Mouse (Mus musculus): ENCODE results near the gene Gm20422. TPM values are rescaled to one million over a fixed set of nuclear protein-coding genes. Genes with fewer than 3 reads are reported as not detected.

The Gm20422 gene
- total and polyA plus RNA-seq, 3 experiments = 0.47 to 2.1 TPM; not detected in 1

- no peaks in the 10 kb centered on the region for H3K36me3 ChIP-seq (ENCODE audit: control insufficient read depth, insufficient read depth, low read length)
- no peak for DNase-seq
- no peak overlapping the region for H3K27ac ChIP-seq
- H3K4me1 ChIP-seq (ENCODE audit: control insufficient read depth, insufficient read depth, low read length) = peaks cover 3% of the 10 kb centered on the region
- no peaks in the 10 kb centered on the region for H3K79me2 ChIP-seq (replicated peaks; ENCODE audit: control insufficient read depth, insufficient read depth, low read length)
- H3K27me3 ChIP-seq (ENCODE audit: control insufficient read depth, insufficient read depth, low read length) = no peaks in the 10 kb centered on the region
- H3K9ac ChIP-seq (ENCODE audit: low read depth, low read length) = no peak overlapping the region
- intact Hi-C loops (cut with DNase I) = no loop called here
- TF ChIP-seq POLR2A (IDR thresholded peaks at IDR 0.05; ENCODE audit: insufficient read depth, low read depth, low read length) (no peak), EP300 (IDR thresholded peaks at IDR 0.05; ENCODE audit: insufficient read depth, low read depth, low read length) (no peak), CTCF (IDR thresholded peaks at IDR 0.05) (no peak)
- WGBS = 82% methylated on average over 2 of the region's 2 CpGs
- H3K4me3 ChIP-seq = no peak overlapping the region
Observed at GRCm38 (mm10) chr8:69752437-69752836, 22.2 kb downstream of the Gm20422 start.

- H3K79me2 ChIP-seq (replicated peaks; ENCODE audit: control insufficient read depth, insufficient read depth, low read length) = no peaks in the 10 kb centered on the region
Observed at GRCm38 (mm10) chr8:69749544-69750454, 24.9 kb downstream of the Gm20422 start, which contains the start of gene Zfp963. Zfp963 (minus strand) TSS chr8:69749970.

DNA sequence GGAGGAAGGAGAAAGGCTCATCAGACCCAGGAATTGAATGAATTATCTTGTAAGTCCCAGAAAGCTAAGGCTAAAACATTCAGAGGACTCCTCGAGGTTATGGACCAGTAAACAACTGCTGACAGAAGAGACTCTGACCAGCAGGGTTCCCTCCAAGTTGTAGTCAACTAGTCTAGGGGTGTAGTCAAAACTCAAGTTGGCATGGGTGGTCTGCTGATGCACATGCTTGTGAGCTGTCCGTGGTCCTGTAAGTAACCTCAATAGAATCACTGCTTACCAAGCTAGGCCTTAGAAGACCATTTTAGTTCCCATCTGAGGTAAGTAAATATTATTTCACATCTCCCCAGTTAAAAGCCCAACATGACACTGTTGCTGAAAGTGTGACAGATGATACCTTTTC is 33.5 kb downstream of the Gm20422 start:
- intact Hi-C loops (cut with DNase I) = no loop called here

More at GRCm38 (mm10) chr8:69749544-69750454, 24.9 kb downstream of the Gm20422 start, which contains the start of gene Zfp963:
- H3K36me3 ChIP-seq (ENCODE audit: control insufficient read depth, insufficient read depth, low read length) = no peaks in the 10 kb centered on the region
- peaks cover 3% of the 10 kb centered on the region for H3K4me1 ChIP-seq (ENCODE audit: control insufficient read depth, insufficient read depth, low read length)
- TF ChIP-seq CTCF (IDR thresholded peaks at IDR 0.05) (0 out of 2 replicates have a peak, but pooled peaks have one; percentile 2), POLR2A (IDR thresholded peaks at IDR 0.05; ENCODE audit: insufficient read depth, low read depth, low read length) (peak; percentile 99), EP300 (IDR thresholded peaks at IDR 0.05; ENCODE audit: insufficient read depth, low read depth, low read length) (peak; percentile 63; the same call in 1 of the 2 replicates)
- 3% methylated on average over 48 of the region's 48 CpGs for WGBS
- intact Hi-C loops (cut with DNase I) = loop anchor here (1.0 to 5.0 kb wide), 3 partner anchors 23 to 43 kb away; partner anchors contain the start of genes Atp13a1 and Zfp866
- peak within 1 kb of the TSS; percentile 92 for H3K9ac ChIP-seq (ENCODE audit: low read depth, low read length)
- H3K27ac ChIP-seq = peak within 1 kb of the TSS; percentile 99
- H3K4me3 ChIP-seq = peak within 1 kb of the TSS; percentile 88
- DNase-seq = peak; percentile 97 to 98
- H3K27me3 ChIP-seq (ENCODE audit: control insufficient read depth, insufficient read depth, low read length) = no peaks in the 10 kb centered on the region

DNA sequence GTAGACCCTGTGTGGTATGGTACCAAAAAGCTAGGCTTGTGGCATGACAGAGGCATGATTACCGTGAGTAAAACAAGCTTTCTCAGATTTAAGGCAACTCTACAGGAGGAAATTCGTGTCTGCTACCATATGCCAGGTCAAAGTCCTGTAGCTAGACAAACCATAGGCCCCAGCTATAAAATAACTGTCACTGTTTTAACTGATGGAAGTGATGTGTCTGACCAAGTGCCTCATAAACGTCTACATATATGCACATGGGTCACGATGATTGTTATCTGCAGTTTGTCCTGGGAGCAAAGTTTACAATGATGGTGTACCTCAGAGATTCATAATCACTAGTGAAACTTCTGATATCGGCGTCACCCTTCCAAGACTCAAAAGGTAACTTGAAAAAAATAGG is 33.9 kb downstream of the Gm20422 start:
- no peaks in the 10 kb centered on the region for H3K36me3 ChIP-seq (ENCODE audit: control insufficient read depth, insufficient read depth, low read length)
- TF ChIP-seq EP300 (IDR thresholded peaks at IDR 0.05; ENCODE audit: insufficient read depth, low read depth, low read length) = no peak
- no peak for TF ChIP-seq CTCF (IDR thresholded peaks at IDR 0.05)
- no peak for TF ChIP-seq POLR2A (IDR thresholded peaks at IDR 0.05; ENCODE audit: insufficient read depth, low read depth, low read length)
- no peak for DNase-seq
- H3K4me1 ChIP-seq (ENCODE audit: control insufficient read depth, insufficient read depth, low read length) = no peaks in the 10 kb centered on the region; the same call in 1 of the 2 replicates
- intact Hi-C loops (cut with DNase I) = no loop called here
- no peak overlapping the region for H3K9ac ChIP-seq (ENCODE audit: low read depth, low read length)
- H3K4me3 ChIP-seq = no peak overlapping the region
- no peak overlapping the region for H3K27ac ChIP-seq
- WGBS = 83% methylated on average over 6 of the region's 6 CpGs
- no peaks in the 10 kb centered on the region for H3K27me3 ChIP-seq (ENCODE audit: control insufficient read depth, insufficient read depth, low read length)
- no peaks in the 10 kb centered on the region for H3K79me2 ChIP-seq (replicated peaks; ENCODE audit: control insufficient read depth, insufficient read depth, low read length)

More for the DNA sequence above, 33.5 kb downstream of the Gm20422 start:
- 83% methylated on average over 2 of the region's 2 CpGs for WGBS
- Histone ChIP-seq H3K36me3 (ENCODE audit: control insufficient read depth, insufficient read depth, low read length) (no peaks in the 10 kb centered on the region), H3K9ac (ENCODE audit: low read depth, low read length) (no peak overlapping the region), H3K4me3 (no peak overlapping the region), H3K79me2 (replicated peaks; ENCODE audit: control insufficient read depth, insufficient read depth, low read length) (no peaks in the 10 kb centered on the region), H3K4me1 (ENCODE audit: control insufficient read depth, insufficient read depth, low read length) (no peaks in the 10 kb centered on the region; the same call in 1 of the 2 replicates), H3K27ac (no peak overlapping the region), H3K27me3 (ENCODE audit: control insufficient read depth, insufficient read depth, low read length) (no peaks in the 10 kb centered on the region)
- TF ChIP-seq CTCF (IDR thresholded peaks at IDR 0.05) (no peak), EP300 (IDR thresholded peaks at IDR 0.05; ENCODE audit: insufficient read depth, low read depth, low read length) (no peak), POLR2A (IDR thresholded peaks at IDR 0.05; ENCODE audit: insufficient read depth, low read depth, low read length) (no peak)
- no peak for DNase-seq

- Histone ChIP-seq H3K36me3 (ENCODE audit: control insufficient read depth, insufficient read depth, low read length) (no peaks in the 10 kb centered on the region), H3K79me2 (replicated peaks; ENCODE audit: control insufficient read depth, insufficient read depth, low read length) (no peaks in the 10 kb centered on the region), H3K4me3 (no peak overlapping the region), H3K9ac (ENCODE audit: low read depth, low read length) (no peak overlapping the region), H3K4me1 (ENCODE audit: control insufficient read depth, insufficient read depth, low read length) (no peaks in the 10 kb centered on the region), H3K27ac (no peak overlapping the region), H3K27me3 (ENCODE audit: control insufficient read depth, insufficient read depth, low read length) (no peaks in the 10 kb centered on the region)
- WGBS = 75% methylated on average over 1 of the region's 1 CpGs
- no peak for DNase-seq
- TF ChIP-seq POLR2A (IDR thresholded peaks at IDR 0.05; ENCODE audit: insufficient read depth, low read depth, low read length) (no peak), CTCF (IDR thresholded peaks at IDR 0.05) (no peak), EP300 (IDR thresholded peaks at IDR 0.05; ENCODE audit: insufficient read depth, low read depth, low read length) (no peak)
- intact Hi-C loops (cut with DNase I) = no loop called here
Observed at GRCm38 (mm10) chr8:69735495-69735894, 39.2 kb downstream of the Gm20422 start.
